ENCODE assay signal across 8 mouse cellular contexts in genomic region chr13:36727779-36728470, GRCm38 (mm10). TPM values are rescaled to one million over a fixed set of nuclear protein-coding genes. Genes with fewer than 3 reads are reported as not detected.
DNase-seq lines count a peak whose midpoint lies in the region; ATAC-seq and TF ChIP-seq lines count a peak whose summit lies in the region.

No protein-coding gene starts in this region.

- no peak for DNase-seq in heart, postnatal 14 days
- DNase-seq in brain, adult 2 months (ENCODE audit: low read depth, low spot score) = peak; percentile 38
- peak; percentile 45 for DNase-seq in forebrain, postnatal 0 days
- DNase-seq in midbrain, embryonic 11.5 days (ENCODE audit: low spot score, missing footprints) = peak; percentile 90
- no peak for DNase-seq in natural killer cell, adult 2 months (ENCODE audit: low spot score in 2 of 2)
- DNase-seq in retina, embryonic 14.5 days (ENCODE audit: low spot score) = no peak
- DNase-seq in layer of hippocampus, adult 11-12 months (ENCODE audit: low spot score) = no peak

- peak overlapping the region; percentile 72 for H3K4me2 ChIP-seq in heart, embryonic 13.5 days
- H3K4me2 ChIP-seq in forebrain, postnatal 0 days (ENCODE audit: low read depth) = peak overlapping the region; percentile 60
- H3K4me2 ChIP-seq in midbrain, embryonic 11.5 days = peak overlapping the region; percentile 45

- no peak for TF ChIP-seq CTCF in forebrain, postnatal 0 days (IDR thresholded peaks at IDR 0.05; ENCODE audit: low read depth)

- H3K36me3 ChIP-seq in heart, embryonic 13.5 days = no peaks in the 10 kb centered on the region
- H3K36me3 ChIP-seq in forebrain, postnatal 0 days (ENCODE audit: insufficient read depth) = no peaks in the 10 kb centered on the region
- H3K36me3 ChIP-seq in midbrain, embryonic 11.5 days (ENCODE audit: control insufficient read depth, insufficient read depth, low read length) = no peaks in the 10 kb centered on the region

- intact Hi-C loops in heart, postnatal 14 days (cut with DNase I) = loop anchor here (5.0 kb wide), 1 partner anchor 446 kb away; no protein-coding TSS in a partner anchor

- no peak for ATAC-seq in heart, embryonic 13.5 days (ENCODE audit: extremely low read depth, insufficient number of reproducible peaks, low FRiP score, low TSS enrichment)
- no peak for ATAC-seq in forebrain, postnatal 0 days
- ATAC-seq in midbrain, embryonic 11.5 days (ENCODE audit: low FRiP score) = 0 out of 2 replicates have a peak, but pooled peaks have one; percentile 1

- WGBS in heart, embryonic 13.5 days = 2% methylated on average over 23 of the region's 23 CpGs
- 6% methylated on average over 23 of the region's 23 CpGs for WGBS in forebrain, postnatal 0 days
- WGBS in midbrain, embryonic 11.5 days = under 1% methylated on average over 23 of the region's 23 CpGs

- no peaks in the 10 kb centered on the region for H3K9me3 ChIP-seq in heart, embryonic 13.5 days
- no peaks in the 10 kb centered on the region for H3K9me3 ChIP-seq in forebrain, postnatal 0 days (ENCODE audit: low read length)
- no peaks in the 10 kb centered on the region for H3K9me3 ChIP-seq in midbrain, embryonic 11.5 days (ENCODE audit: control insufficient read depth, low read length)

- peaks cover 36% of the 10 kb centered on the region for H3K4me1 ChIP-seq in heart, embryonic 13.5 days
- H3K4me1 ChIP-seq in forebrain, postnatal 0 days (ENCODE audit: insufficient read depth) = peaks cover 4% of the 10 kb centered on the region; the same call in 1 of the 2 replicates
- H3K4me1 ChIP-seq in midbrain, embryonic 11.5 days (ENCODE audit: control insufficient read depth, insufficient read depth, low read length) = peaks cover 11% of the 10 kb centered on the region

- H3K4me3 ChIP-seq in heart, embryonic 13.5 days = peak overlapping the region; percentile 51
- peak overlapping the region; percentile 39 for H3K4me3 ChIP-seq in forebrain, postnatal 0 days (ENCODE audit: low read depth, low read length)
- peak overlapping the region; percentile 33 for H3K4me3 ChIP-seq in midbrain, embryonic 11.5 days (ENCODE audit: low read depth, low read length)

- H3K9ac ChIP-seq in heart, embryonic 13.5 days = peak overlapping the region; percentile 60; the same call in 1 of the 2 replicates
- peak overlapping the region; percentile 56 for H3K9ac ChIP-seq in forebrain, postnatal 0 days
- peak overlapping the region; percentile 54 for H3K9ac ChIP-seq in midbrain, embryonic 11.5 days (ENCODE audit: low read length)

- no peak overlapping the region for H3K27ac ChIP-seq in heart, embryonic 13.5 days (replicated peaks)
- peak overlapping the region; percentile 92 for H3K27ac ChIP-seq in forebrain, postnatal 0 days (ENCODE audit: low read depth, low read length)
- H3K27ac ChIP-seq in midbrain, embryonic 11.5 days (ENCODE audit: low read depth, low read length) = peak overlapping the region; percentile 74

- H3K27me3 ChIP-seq in heart, embryonic 13.5 days (replicated peaks) = peaks cover 93% of the 10 kb centered on the region
- peaks cover 39% of the 10 kb centered on the region for H3K27me3 ChIP-seq in forebrain, postnatal 0 days (ENCODE audit: insufficient read depth, low read length)
- peaks cover 87% of the 10 kb centered on the region for H3K27me3 ChIP-seq in midbrain, embryonic 11.5 days (ENCODE audit: control insufficient read depth, insufficient read depth, low read length)

RNA-seq across cellular contexts. Expression of gene Nrn1, which starts 7.0 kb away (rescaled TPM):
- polyA plus RNA-seq in heart, embryonic 13.5 days (2015; fragmentation: Nextera tagmentation; extraction: Ambion mirVana) = 1.9 and 2.7 TPM in 2 replicates
- 1 to 10 TPM; 1.3 to 1.7 TPM for total RNA-seq in heart, postnatal 14 days (2021)
- total RNA-seq in forebrain, postnatal 0 days (2014; rRNA removed) = 50.5 and 57.7 TPM in 2 replicates
- 24.9 and 35.1 TPM in 2 replicates for polyA plus RNA-seq in forebrain, postnatal 0 days (2015; fragmentation: Nextera tagmentation; extraction: Ambion mirVana)
- polyA plus RNA-seq in midbrain, embryonic 11.5 days (2014; fragmentation: Nextera tagmentation; extraction: Ambion mirVana) = 52.7 and 53.5 TPM in 2 replicates

Comparison
In these comparisons a context has a peak if more than half of its experiments do, and no peak if none do; other contexts are left out.
1. DNase-seq: peak in brain, adult 2 months (single experiment), forebrain, postnatal 0 days (single experiment) and midbrain, embryonic 11.5 days (single experiment); none in heart, postnatal 14 days (0 of 2), natural killer cell, adult 2 months (0 of 2), retina, embryonic 14.5 days (single experiment) and layer of hippocampus, adult 11-12 months (single experiment).
2. Peak in every context shown above with its lines, with median percentiles within 50 percentile points of each other: H3K4me2 ChIP-seq, H3K4me3 ChIP-seq and H3K9ac ChIP-seq.